Mouse (Mus musculus) left cerebral cortex, adult 9 months (tissue): Measurements from ENCODE around the gene Vmn1r179.
"Not testable (repeated sequence)": the region's sequence is repeated elsewhere in the genome, so short reads cannot be mapped to it uniquely, and the experiment has no call there.

Source experiments
- DNase-seq, 2 experiments: peaks; one replicate each; pipeline ENCODE4 v3.0.0; 2022; ENCODE audit warnings: low spot score in 2 of 2

Gene Vmn1r179

GRCm38 (mm10) chr7:23926678-23927077 lies at the start of gene Vmn1r179:
TSS of gene Vmn1r179 (plus strand) at chr7:23926978.
- DNase-seq, result no peak

DNA sequence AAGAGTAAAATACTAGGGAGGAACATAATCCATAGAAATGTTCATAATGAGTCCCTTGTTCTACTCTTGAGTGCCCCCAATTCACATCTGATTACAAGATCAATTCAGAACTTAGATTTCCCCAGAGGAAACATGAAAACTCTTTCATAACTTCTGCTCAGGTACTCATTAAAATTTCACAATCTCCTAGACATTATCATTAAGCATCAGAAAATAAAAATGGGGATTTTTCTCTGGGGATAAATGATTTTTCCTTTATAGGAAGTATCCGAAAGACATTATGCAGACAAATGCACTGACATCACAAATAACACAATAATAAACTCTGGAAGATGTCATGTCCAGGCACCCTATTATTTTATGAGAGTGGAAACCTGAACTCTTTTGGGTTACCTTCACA lies 35.1 kb upstream of the Vmn1r179 start, which contains the start of gene Vmn1r178:
TSS of gene Vmn1r178 (plus strand) at position 301 of the 400 bp plus-strand sequence.
- no peak for DNase-seq

DNA sequence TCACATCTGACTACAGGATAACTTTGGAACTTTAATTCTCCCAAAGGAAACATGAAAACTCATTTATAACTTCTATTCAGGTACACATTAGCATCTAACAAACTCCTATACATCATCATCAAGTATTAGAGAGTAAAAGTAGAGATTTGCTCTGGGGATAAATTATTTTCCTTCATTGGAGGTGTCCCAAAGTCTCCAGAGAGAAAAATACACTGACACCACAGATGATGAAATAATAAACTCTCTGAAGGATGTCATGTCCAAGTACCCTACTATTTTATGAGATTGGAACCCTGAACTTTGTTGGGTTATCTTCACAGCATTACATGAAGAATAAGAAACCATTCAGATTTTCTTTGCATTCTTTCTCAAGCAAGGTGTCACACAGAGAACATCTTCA lies 23.6 kb downstream of the Vmn1r179 start, which contains the start of gene Vmn1r180:
TSS of gene Vmn1r180 (plus strand) at position 301 of the 400 bp plus-strand sequence.
- no peak for DNase-seq

DNA sequence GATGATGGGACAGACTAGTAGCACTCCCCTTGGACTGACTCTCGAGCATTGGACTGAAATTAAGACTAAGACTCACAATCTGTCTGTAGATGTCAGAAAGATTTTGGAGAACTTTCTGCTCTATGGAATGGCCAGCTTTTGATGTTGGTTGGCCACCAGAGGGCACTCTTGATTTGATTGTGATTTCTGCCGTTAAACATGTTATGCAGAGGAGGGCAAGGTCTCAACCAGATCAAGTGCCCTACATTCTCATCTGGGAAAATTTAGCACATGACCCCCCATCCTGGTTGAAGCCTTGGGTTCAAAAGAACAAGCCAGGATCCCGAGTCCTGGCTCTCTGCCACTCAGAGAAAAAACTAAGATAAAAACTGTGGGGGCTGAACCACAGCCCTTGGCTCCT lies 41.3 kb downstream of the Vmn1r179 start:
- DNase-seq, result peak in 1 of 2 experiments; percentile 21

- not testable (repeated sequence) for DNase-seq
Observed at GRCm38 (mm10) chr7:23974315-23974714, 47.5 kb downstream of the Vmn1r179 start, which contains the start of gene Vmn1r181. TSS of gene Vmn1r181 (plus strand) at chr7:23974615.
